Mouse (Mus musculus) bone marrow, adult 2 months (tissue): ENCODE results near the gene Gm1043. TPM values are rescaled to one million over a fixed set of nuclear protein-coding genes. Genes with fewer than 3 reads are reported as not detected.

Experiments
- H3K27ac ChIP-seq: fragments of 200-500 bp; 2 replicates; pipeline ENCODE4 v1.5.1; 2012; ENCODE audit warnings: low read depth, mild to moderate bottlenecking, control low read depth, inconsistent platforms, low read length; ENCODE audit not compliant: control insufficient read depth, poor library complexity, insufficient read depth
- H3K4me1 ChIP-seq: fragments of 200-500 bp; 2 replicates; pipeline ENCODE4 v1.6.1; 2011; ENCODE audit warnings: low read length; ENCODE audit not compliant: control insufficient read depth, insufficient read depth
- H3K4me3 ChIP-seq: fragments of 200-500 bp; replicated peaks from 2 replicates; pipeline ENCODE3; 2011; ENCODE audit warnings: mild to moderate bottlenecking, low read depth, low read length, control low read depth; ENCODE audit not compliant: control insufficient read depth
- CTCF ChIP-seq: fragments of 200-500 bp; IDR thresholded peaks from 2 replicates; pipeline ENCODE4 v1.5.1; 2011; ENCODE audit warnings: low read length, control low read depth; ENCODE audit not compliant: control insufficient read depth, insufficient read depth
- POLR2A ChIP-seq: fragments of 200-500 bp; IDR thresholded peaks from 2 replicates; pipeline ENCODE4 v1.6.1; 2011; ENCODE audit warnings: low read depth, mild to moderate bottlenecking, control low read depth, low read length, borderline replicate concordance; ENCODE audit not compliant: control insufficient read depth
- WGBS: fragments of 180-500 bp; shearing (Covaris S2); methylation state at CpG from one replicate; pipeline ENCODE4 v1.1.7; 2018; 5-methylcytosine and 5-hydroxymethylcytosine counted together
- polyA plus RNA-seq: library from polyadenylated mRNA; stranded (reverse); fragments of >200 nt; gene quantifications from 2 replicates; pipeline ENCODE4 v1.2.4, GENCODE M21; 2011; ENCODE audit warnings: low replicate concordance; ENCODE audit not compliant: missing spikeins, insufficient read depth, insufficient read length

The Gm1043 gene
- polyA plus RNA-seq, 1 experiment = 0.85 TPM

GRCm38 (mm10) chr5:37150650-37151049 lies 65.5 kb downstream of the Gm1043 start:
- no peak overlapping the region for H3K4me3 ChIP-seq
- H3K4me1 ChIP-seq = no peaks in the 10 kb centered on the region
- 73% methylated on average over 5 of the region's 5 CpGs for WGBS
- TF ChIP-seq POLR2A (no peak), CTCF (no peak)
- H3K27ac ChIP-seq = no peak overlapping the region

GRCm38 (mm10) chr5:37154472-37154871 lies 69.3 kb downstream of the Gm1043 start:
- TF ChIP-seq CTCF (no peak), POLR2A (no peak)
- Histone ChIP-seq H3K4me1 (no peaks in the 10 kb centered on the region), H3K4me3 (no peak overlapping the region), H3K27ac (no peak overlapping the region)
- WGBS = 74% methylated on average over 7 of the region's 7 CpGs

DNA sequence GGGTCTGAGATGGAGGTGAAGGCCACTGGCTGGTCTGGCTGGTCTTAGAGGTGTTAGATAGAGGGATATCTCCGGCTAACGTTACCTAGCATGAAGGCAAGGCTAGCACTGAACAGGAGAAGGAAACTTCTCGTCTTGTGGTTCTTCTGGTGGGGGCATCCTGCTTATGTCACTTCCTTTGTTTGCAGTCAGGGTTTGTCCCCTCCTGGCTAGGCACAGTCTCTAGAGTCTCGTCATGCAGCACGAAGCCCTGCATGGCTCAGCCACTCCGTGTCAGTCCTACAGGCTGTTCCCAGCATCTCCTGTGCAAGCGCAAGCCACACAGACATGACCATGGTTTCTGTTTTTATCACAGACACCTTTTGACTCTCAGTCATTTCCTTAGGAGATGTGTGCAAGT lies 73.2 kb downstream of the Gm1043 start:
- 40% methylated on average over 7 of the region's 7 CpGs for WGBS
- TF ChIP-seq CTCF = no peak
- no peak for TF ChIP-seq POLR2A
- no peak overlapping the region for H3K27ac ChIP-seq
- H3K4me3 ChIP-seq = no peak overlapping the region
- H3K4me1 ChIP-seq = no peaks in the 10 kb centered on the region

DNA sequence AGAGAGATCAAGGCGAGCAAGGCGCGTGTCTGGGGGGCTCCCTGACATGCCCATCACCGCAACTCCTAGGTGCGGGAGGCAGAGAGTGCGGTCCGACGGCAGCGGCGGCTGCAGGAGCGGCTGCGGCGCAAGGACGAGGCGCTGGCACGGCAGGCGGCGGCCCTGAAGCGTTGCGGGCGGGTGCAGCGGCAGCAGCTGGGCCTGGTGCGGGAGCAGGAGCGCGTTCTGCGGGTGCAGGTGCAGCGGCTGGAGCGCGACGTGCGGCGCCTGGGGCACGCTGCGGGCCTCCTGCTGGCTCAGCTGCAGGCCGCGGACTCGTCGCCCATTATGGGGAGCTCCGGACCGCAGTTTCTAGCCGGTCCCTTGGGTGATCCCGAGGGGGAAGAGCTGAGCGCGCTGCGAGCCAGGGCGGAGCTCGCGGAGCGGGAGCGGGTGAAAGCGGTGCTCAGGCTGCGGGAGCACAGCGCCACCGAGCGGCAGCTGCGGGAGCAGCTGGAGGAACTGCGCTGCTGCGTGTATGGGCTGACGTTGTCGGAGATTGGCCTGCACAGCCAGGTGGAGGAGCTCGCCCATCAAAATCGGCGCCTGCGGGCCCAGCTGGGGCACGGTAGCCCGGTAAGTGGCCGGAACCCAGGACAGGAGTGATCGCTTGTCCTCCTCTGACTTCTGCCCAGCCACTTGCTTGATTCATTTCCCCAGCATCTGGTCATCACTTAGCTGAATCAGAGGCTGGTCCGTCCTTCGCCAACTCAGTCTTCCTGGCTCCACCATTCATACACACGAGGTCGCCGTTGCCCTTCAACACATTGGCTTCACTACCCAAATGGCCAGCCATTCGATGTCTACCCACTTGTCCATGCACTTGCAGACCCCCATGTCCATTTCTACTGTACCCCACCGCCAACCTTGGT lies 78.0 kb downstream of the Gm1043 start:
- Histone ChIP-seq H3K4me3 (no peak overlapping the region), H3K27ac (no peak overlapping the region), H3K4me1 (no peaks in the 10 kb centered on the region)
- peak; percentile 39; the same call in 1 of the 2 replicates for TF ChIP-seq CTCF
- TF ChIP-seq POLR2A = no peak
- 8% methylated on average over 75 of the region's 75 CpGs for WGBS

DNA sequence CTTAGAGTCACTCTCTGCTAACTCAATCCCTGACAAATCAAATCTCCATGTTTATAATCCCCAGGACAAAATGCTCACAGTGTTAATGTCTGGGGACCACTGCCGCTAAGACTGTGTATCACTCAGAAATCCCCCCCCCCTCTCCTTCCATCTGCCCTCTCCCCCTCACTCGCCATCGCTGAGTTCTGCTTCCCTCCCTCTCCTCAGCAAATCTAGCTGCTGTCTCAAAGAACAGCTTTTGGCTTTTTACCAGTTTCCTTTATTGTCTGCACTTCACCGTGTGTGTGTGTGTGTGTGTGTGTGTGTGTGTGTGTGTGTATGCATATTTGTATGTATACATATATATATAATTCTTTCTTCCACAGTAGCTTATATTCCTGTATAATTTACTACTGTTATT lies 91.3 kb downstream of the Gm1043 start:
- Histone ChIP-seq H3K4me3 (no peak overlapping the region), H3K27ac (no peak overlapping the region), H3K4me1 (no peaks in the 10 kb centered on the region)
- TF ChIP-seq CTCF = no peak
- TF ChIP-seq POLR2A = no peak
- 25% methylated on average over 4 of the region's 4 CpGs for WGBS

GRCm38 (mm10) chr5:37177061-37177460 lies 91.9 kb downstream of the Gm1043 start:
- 80% methylated on average over 7 of the region's 7 CpGs for WGBS
- TF ChIP-seq CTCF = no peak
- no peak for TF ChIP-seq POLR2A
- H3K4me1 ChIP-seq = no peaks in the 10 kb centered on the region
- H3K4me3 ChIP-seq = no peak overlapping the region
- no peak overlapping the region for H3K27ac ChIP-seq

DNA sequence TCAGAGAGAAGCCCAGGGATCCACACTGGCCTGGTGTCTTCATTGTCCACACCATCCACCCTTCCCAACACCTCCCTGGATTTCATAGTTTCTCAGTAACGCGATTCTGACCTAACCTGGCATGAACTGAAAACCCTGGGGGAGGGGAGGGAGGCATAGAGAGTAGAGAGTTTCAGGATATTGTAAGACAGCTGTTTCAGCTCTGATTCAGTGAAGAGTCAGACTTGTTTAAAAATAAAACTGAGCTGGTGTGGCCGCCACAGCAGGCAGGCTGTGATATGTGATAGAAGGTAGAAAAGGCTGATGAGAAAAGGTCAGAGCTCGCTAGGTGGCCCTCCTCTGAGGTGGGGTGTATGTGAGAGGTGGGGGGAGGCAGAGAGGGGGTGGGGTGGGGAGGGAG lies 93.6 kb downstream of the Gm1043 start:
- TF ChIP-seq CTCF = no peak
- TF ChIP-seq POLR2A = no peak
- no peak overlapping the region for H3K27ac ChIP-seq
- H3K4me3 ChIP-seq = no peak overlapping the region
- H3K4me1 ChIP-seq = no peaks in the 10 kb centered on the region
- 68% methylated on average over 4 of the region's 4 CpGs for WGBS

GRCm38 (mm10) chr5:37179872-37180271 lies 94.7 kb downstream of the Gm1043 start:
- TF ChIP-seq CTCF (no peak), POLR2A (no peak)
- Histone ChIP-seq H3K27ac (no peak overlapping the region), H3K4me1 (no peaks in the 10 kb centered on the region), H3K4me3 (no peak overlapping the region)
- 83% methylated on average over 9 of the region's 9 CpGs for WGBS

GRCm38 (mm10) chr5:37180624-37181023 lies 95.5 kb downstream of the Gm1043 start:
- Histone ChIP-seq H3K27ac (no peak overlapping the region), H3K4me1 (no peaks in the 10 kb centered on the region), H3K4me3 (no peak overlapping the region)
- WGBS = 71% methylated on average over 1 of the region's 1 CpGs
- peak; percentile 47; the same call in 1 of the 2 replicates for TF ChIP-seq CTCF
- no peak for TF ChIP-seq POLR2A
